Mouse (Mus musculus) midbrain, embryonic 15.5 days (tissue): ENCODE results near the gene Cmah. TPM values are rescaled to one million over a fixed set of nuclear protein-coding genes. Genes with fewer than 3 reads are reported as not detected.

Experiments
- polyA plus RNA-seq: library from polyadenylated mRNA; unstranded; fragments of >200 nt; fragmentation: Nextera tagmentation; extraction: Ambion mirVana; gene quantifications from 2 replicates; pipeline ENCODE4 v1.2.1, GENCODE M21; 2015

The Cmah gene
- polyA plus RNA-seq, 1 experiment from 2014 or later = 0.18 TPM

Other genes starting within 250 kb of the Cmah start
- gene Carmil1, start 46.6 kb upstream of the Cmah start, polyA plus RNA-seq = 33.4 and 41.3 TPM in 2 replicates